ENCODE assay signal across 11 mouse cellular contexts in genomic region chr1:182143288-182143687, GRCm38 (mm10). TPM values are rescaled to one million over a fixed set of nuclear protein-coding genes. Genes with fewer than 3 reads are reported as not detected.
DNase-seq lines count a peak whose midpoint lies in the region; ATAC-seq lines count a peak whose summit lies in the region.
"Had no signal": no experiment of that assay in that cellular context is flagged by ENCODE, and none has a peak within 500 bp of the region (broad histone marks: within the 10 kb centered on the region; RNA-seq: fewer than 3 reads in every experiment).

No protein-coding gene starts in this region.

- DNase-seq in CD4-positive, CD25-positive, alpha-beta regulatory T cell, adult 2 months (ENCODE audit: low read depth, low spot score), result peak; percentile 68
- DNase-seq in midbrain, embryonic 14.5 days, result peak; percentile 12
- peak; percentile 51 for DNase-seq in thymus, postnatal 14 days
- DNase-seq in ovary, postnatal 10 days (ENCODE audit: low spot score), result no peak
- no peak for DNase-seq in urinary bladder, postnatal 14 days (ENCODE audit: low spot score)
- DNase-seq: cerebellum, adult 9-10 months; kidney, adult 18-20 months had no signal

- no peaks in the 10 kb centered on the region for H3K4me1 ChIP-seq in midbrain, embryonic 14.5 days (ENCODE audit: control insufficient read depth, insufficient read depth, low read length)
- H3K4me1 ChIP-seq in midbrain, embryonic 16.5 days (ENCODE audit: control insufficient read depth, insufficient read depth, low read length), result no peaks in the 10 kb centered on the region

- no peaks in the 10 kb centered on the region for H3K36me3 ChIP-seq in midbrain, embryonic 14.5 days (ENCODE audit: control insufficient read depth, insufficient read depth, low read length)
- H3K36me3 ChIP-seq in midbrain, embryonic 16.5 days (ENCODE audit: control insufficient read depth, insufficient read depth, low read length), result no peaks in the 10 kb centered on the region

- no peak overlapping the region for H3K27ac ChIP-seq in midbrain, embryonic 14.5 days (replicated peaks; ENCODE audit: low read depth, low read length)
- H3K27ac ChIP-seq in midbrain, embryonic 16.5 days (ENCODE audit: low read length), result no peak overlapping the region

- H3K4me2 ChIP-seq in midbrain, embryonic 14.5 days (ENCODE audit: low read length), result no peak overlapping the region
- H3K4me2 ChIP-seq in midbrain, embryonic 16.5 days (ENCODE audit: low read length), result no peak overlapping the region

- no peak overlapping the region for H3K4me3 ChIP-seq in midbrain, embryonic 14.5 days (replicated peaks; ENCODE audit: low read depth, low read length)
- no peak overlapping the region for H3K4me3 ChIP-seq in midbrain, embryonic 16.5 days (ENCODE audit: low read depth, low read length)

- 78% methylated on average over 8 of the region's 8 CpGs for WGBS in midbrain, embryonic 14.5 days
- WGBS in midbrain, embryonic 16.5 days, result 74% methylated on average over 8 of the region's 8 CpGs

- no peak for ATAC-seq in CD4-positive, CD25-positive, alpha-beta regulatory T cell, adult 4 months
- ATAC-seq in midbrain, embryonic 14.5 days (ENCODE audit: low FRiP score, low TSS enrichment), result no peak
- no peak for ATAC-seq in midbrain, embryonic 16.5 days
- ATAC-seq in erythroblast, adult 5-6 weeks (replicated peaks; ENCODE audit: low FRiP score, poor library complexity, severe bottlenecking), result peak; percentile 63; the same call in 1 of the 2 replicates

- H3K9ac ChIP-seq in midbrain, embryonic 14.5 days (replicated peaks; ENCODE audit: low read length), result no peak overlapping the region
- H3K9ac ChIP-seq in midbrain, embryonic 16.5 days (ENCODE audit: low read depth, low read length), result no peak overlapping the region

- no peaks in the 10 kb centered on the region for H3K9me3 ChIP-seq in midbrain, embryonic 14.5 days (ENCODE audit: control insufficient read depth, low read length)
- H3K9me3 ChIP-seq in midbrain, embryonic 16.5 days (replicated peaks; ENCODE audit: control insufficient read depth, low read length, poor library complexity, severe bottlenecking), result no peaks in the 10 kb centered on the region

- no peaks in the 10 kb centered on the region for H3K27me3 ChIP-seq in midbrain, embryonic 14.5 days (ENCODE audit: control insufficient read depth, insufficient read depth, low read length)
- no peaks in the 10 kb centered on the region for H3K27me3 ChIP-seq in midbrain, embryonic 16.5 days (ENCODE audit: control insufficient read depth, insufficient read depth, low read depth, low read length)

RNA-seq across cellular contexts. Expression of gene Srp9, which starts 18.8 kb away (rescaled TPM):
- 100 to 1,000 TPM; 114 to 148 TPM for polyA plus RNA-seq in CD4-positive, CD25-positive, alpha-beta regulatory T cell, adult 4 months (2017; shearing (Covaris generic))
- 151 and 155 TPM in 2 replicates for polyA plus RNA-seq in midbrain, embryonic 14.5 days (2014; fragmentation: Nextera tagmentation; extraction: Ambion mirVana)
- polyA plus RNA-seq in midbrain, embryonic 16.5 days (2015; fragmentation: Nextera tagmentation; extraction: Ambion mirVana), result 132 and 139 TPM in 2 replicates
- 33.4 and 50.4 TPM in 2 replicates for total RNA-seq in erythroblast, adult 5-6 weeks (2015; ENCODE audit: low replicate concordance)
- total RNA-seq in erythroblast, adult 5-6 weeks (2017; ENCODE audit: low replicate concordance), result 21.3 and 21.4 TPM in 2 replicates

RNA-seq across cellular contexts. Expression of gene Vmn1r1, which starts 21.0 kb away (rescaled TPM):
- under 1 TPM in 1 of 2 experiments, not detected in 1; 0.11 TPM for polyA plus RNA-seq in CD4-positive, CD25-positive, alpha-beta regulatory T cell, adult 4 months (2017; shearing (Covaris generic))
- not detected in 2 replicates for polyA plus RNA-seq in midbrain, embryonic 14.5 days (2014; fragmentation: Nextera tagmentation; extraction: Ambion mirVana)
- polyA plus RNA-seq in midbrain, embryonic 16.5 days (2015; fragmentation: Nextera tagmentation; extraction: Ambion mirVana), result not detected in 2 replicates
- not detected in 2 replicates for total RNA-seq in erythroblast, adult 5-6 weeks (2015; ENCODE audit: low replicate concordance)
- total RNA-seq in erythroblast, adult 5-6 weeks (2017; ENCODE audit: low replicate concordance), result not detected in 2 replicates
- polyA plus RNA-seq: lung, embryonic 16.5 days had no signal

Comparison
In these comparisons a context has a peak if more than half of its experiments do, and no peak if none do; other contexts are left out.
1. DNase-seq: peak in CD4-positive, CD25-positive, alpha-beta regulatory T cell, adult 2 months (single experiment), midbrain, embryonic 14.5 days (single experiment) and thymus, postnatal 14 days (single experiment); none in ovary, postnatal 10 days (single experiment) and urinary bladder, postnatal 14 days (single experiment).